Mouse (Mus musculus) telencephalon, adult 2 months (tissue): ENCODE data around the gene Cdkn2d.
"Not testable (repeated sequence)": the region's sequence is repeated elsewhere in the genome, so short reads cannot be mapped to it uniquely, and the experiment has no call there.

Source experiments
- DNase-seq: peaks from one replicate; pipeline ENCODE4 v3.0.0-alpha.2; 2011; ENCODE audit warnings: low read depth, low spot score

Gene Cdkn2d

GRCm38 (mm10) chr9:21275727-21276126 is 15.5 kb downstream of the Cdkn2d start:
- no peak for DNase-seq

- DNase-seq: no peak
Observed at GRCm38 (mm10) chr9:21275013-21275710, 16.0 kb downstream of the Cdkn2d start.

DNA sequence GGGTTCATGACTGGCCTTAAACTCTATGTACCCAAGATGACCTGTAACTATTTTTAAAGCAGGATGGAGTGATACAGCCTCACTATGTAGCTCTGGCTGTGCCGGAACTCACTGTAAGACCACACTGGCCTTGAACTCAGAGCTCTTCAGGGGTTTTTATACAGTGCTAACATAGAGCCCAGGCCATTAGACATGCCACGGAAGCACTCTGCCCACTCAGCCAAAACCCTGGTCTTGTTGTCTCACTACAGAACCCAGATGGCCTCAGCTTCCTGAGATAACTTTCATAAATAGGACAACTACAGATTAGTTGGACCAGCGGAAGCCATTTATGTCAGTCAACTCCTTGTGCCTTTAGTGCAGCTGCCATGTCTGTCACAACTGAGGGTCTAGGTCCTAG is 16.9 kb downstream of the Cdkn2d start:
- DNase-seq: no peak

GRCm38 (mm10) chr9:21273520-21274228 is 17.5 kb downstream of the Cdkn2d start:
- DNase-seq: no peak

DNA sequence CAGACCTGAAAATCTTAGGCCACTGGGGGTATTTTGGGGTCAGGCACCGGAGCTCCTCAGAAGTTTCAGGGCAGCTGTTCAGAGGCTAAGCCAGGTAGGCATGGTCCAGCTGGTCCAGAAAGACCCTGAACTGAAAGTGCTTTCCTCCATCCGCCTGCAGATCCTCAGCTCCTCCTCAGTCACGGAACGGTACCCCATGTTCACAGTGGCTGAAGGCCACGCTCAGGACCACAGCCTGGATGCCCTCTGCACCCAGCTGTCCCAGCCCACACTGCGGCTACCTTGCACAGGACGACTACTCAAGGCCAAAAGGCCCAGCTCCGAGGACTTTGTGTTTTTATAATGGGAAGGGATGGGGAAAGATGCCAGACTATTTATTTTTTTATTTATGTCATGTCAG is 18.1 kb downstream of the Cdkn2d start:
- no peak for DNase-seq

DNA sequence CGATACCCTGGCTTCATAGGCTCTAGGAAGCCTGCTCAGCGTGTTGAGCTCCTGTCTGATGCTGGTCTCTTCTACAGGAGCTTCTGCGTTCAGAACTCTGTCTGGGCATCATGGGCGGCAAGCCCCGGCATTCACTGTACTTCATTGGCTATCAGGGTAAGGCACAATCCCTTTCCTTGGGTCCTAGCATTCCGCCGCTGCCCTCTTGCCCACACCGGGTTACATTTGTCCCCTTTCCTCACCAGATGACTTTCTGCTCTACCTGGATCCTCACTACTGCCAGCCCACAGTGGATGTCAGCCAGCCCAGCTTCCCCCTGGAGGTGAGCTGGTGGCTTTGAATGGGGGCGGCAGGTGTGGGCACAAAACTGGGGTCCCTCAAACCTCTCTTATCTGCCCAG is 18.8 kb downstream of the Cdkn2d start:
- DNase-seq: no peak

GRCm38 (mm10) chr9:21269590-21269989 is 21.6 kb downstream of the Cdkn2d start:
- DNase-seq: not testable (repeated sequence)

DNA sequence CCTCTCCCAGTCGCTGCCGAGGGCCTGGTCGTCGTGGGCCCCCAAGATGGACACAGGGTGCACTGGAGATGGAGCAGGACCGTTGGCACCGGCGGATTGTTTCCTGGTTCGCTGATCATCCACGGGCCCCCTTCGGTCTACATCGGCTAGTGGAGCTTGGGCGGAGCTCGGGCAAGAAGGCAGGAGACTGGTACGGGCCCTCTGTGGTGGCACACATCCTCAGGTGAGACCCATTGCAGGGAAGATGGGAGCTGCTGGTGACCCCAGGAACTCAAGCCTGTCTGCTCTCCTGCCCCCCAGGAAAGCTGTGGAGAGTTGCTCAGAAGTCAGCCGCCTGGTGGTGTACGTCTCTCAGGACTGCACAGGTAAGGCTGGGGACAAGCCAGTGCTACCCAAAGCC is 22.9 kb downstream of the Cdkn2d start:
- no peak for DNase-seq

DNA sequence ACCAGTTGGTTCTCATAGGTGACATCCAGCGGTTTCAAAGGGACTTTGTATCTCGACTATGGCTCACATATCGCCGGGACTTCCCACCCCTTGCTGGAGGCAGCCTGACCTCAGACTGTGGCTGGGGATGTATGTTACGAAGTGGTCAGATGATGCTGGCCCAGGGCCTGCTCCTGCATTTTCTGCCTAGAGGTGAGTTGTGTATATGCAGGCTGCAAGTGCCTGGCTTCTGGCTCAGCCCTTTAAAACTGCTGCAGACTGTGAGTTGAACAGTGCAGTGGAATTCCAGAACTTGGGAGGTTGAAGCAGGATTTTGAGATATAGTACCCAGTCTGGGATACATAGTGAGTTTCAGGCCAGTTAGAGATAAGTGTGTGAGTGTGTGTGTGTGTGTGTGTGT is 24.3 kb downstream of the Cdkn2d start:
- DNase-seq: no peak

DNA sequence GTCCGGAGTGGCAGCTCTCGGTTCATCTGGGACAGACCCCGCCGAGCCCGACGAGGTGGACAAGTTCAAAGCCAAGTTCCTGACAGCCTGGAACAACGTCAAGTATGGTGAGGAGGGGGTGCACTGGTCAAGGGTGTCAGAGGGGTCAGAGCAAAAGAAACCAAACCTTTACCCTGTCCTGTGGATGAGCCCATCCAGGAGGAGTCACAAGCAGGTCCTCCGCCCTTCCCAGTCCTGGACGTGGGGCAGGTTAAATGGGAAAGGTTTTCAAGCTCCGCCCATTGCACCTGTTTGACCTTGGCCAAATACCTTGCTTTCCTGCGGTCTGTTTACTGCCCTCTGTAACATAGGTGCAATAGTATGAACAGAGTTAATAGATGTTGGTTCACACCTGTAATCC is 25.6 kb downstream of the Cdkn2d start:
- DNase-seq: no peak

GRCm38 (mm10) chr9:21265000-21265561 is 26.1 kb downstream of the Cdkn2d start, which contains the start of gene Atg4d:
TSS of gene Atg4d (plus strand) at chr9:21265293.
- DNase-seq: peak; percentile 97

GRCm38 (mm10) chr9:21264272-21264999 is 26.8 kb downstream of the Cdkn2d start:
- no peak for DNase-seq

DNA sequence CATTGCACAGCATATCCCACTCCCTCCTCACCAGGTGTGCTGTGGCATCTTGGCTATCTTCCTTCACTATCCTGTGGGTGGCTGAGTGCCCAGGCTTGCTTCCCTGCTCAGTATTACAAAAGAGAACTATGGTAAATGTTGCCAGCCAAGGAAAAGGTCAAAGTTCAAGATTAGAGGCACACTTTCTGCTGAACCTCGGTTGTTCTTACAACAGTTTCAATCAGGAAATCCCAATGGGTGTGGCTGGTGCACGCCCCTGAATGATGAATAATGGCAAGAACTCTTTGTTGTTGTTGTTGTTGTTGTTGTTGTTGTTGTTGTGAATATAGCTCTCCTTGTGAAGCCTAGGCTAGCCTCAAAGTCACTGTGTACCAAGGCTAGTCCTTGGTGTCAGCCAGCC is 29.4 kb downstream of the Cdkn2d start:
- no peak for DNase-seq

DNA sequence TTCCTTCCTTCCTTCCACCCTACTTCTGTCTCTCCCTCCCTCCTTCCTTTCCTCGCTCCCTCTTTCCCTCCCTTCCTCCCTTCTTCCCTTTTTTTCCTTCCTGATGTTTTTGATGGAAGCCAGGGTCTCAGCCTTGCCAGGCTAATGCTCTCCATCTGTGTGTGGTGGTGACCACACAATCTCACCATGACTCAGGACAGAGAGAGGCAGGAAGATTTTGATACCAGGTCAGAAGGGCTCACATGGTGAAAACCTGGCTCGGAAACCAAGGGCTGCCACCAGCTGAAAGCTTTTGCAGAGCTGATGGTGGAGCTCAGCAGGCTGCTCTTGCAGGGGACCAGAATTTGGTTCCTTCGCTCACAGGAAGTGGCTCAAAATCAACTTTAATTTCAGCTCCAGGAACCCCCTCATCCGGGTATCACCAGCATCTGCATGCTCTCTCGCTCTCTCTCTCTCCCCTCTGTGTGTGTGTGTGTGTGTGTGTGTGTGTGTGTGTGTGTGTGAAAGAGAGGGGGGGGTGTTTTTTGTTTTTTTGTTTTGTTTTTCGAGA is 30.6 kb downstream of the Cdkn2d start:
- no peak for DNase-seq

DNA sequence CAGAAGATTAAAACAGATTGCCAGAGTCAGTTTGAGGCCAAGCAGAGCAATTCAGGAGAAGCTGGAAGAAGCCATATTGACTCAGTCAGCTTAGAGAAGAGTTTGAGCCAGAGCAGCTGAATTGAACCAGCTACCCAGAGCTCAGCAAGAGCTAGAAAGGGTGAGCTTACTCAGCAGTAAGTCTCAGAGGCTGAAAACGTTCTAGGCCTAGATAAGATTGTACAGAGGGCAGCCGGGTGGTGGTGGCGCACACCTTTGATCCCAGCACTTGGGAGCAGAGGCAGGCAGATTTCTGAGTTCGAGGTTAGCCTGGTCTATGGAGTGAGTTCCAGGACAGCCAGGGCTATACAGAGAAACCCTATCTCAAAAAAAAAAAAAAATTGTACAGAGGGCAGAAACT is 34.9 kb downstream of the Cdkn2d start:
- DNase-seq: not testable (repeated sequence)

- DNase-seq: no peak
Observed at GRCm38 (mm10) chr9:21254690-21255089, 36.5 kb downstream of the Cdkn2d start.

DNA sequence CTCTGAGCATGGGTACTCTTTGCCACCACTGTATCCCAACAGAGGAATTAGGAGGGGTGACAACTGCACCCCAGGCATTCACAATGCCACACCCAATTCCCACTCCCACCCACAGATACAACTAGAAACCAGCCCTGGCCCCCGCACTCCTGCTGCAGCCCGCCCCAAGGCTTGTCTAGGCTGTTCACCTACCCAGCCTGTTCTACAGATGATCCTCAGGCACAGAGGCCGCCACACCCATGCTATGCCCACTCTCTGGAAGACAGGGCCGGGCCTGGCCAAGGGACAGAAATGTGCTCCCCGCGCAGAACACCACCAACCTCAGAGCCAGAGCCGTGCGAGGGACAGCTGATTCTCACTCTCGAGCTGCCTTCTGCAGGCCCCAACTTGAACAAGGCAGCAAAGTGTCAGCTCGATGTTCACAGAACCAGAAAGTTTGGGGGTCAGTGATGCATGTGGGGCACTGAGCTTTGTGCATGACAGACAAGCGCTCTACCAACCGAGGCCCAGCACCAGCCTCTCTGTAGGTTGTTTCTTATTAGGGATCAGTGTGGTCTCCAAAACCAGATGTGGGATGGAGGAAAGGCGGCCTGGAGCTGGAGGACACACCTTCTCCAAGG is 40.0 kb downstream of the Cdkn2d start:
- DNase-seq: no peak

- no peak for DNase-seq
Observed at GRCm38 (mm10) chr9:21250509-21250908, 40.7 kb downstream of the Cdkn2d start.

- no peak for DNase-seq
Observed at GRCm38 (mm10) chr9:21249629-21250508, 41.3 kb downstream of the Cdkn2d start.

DNA sequence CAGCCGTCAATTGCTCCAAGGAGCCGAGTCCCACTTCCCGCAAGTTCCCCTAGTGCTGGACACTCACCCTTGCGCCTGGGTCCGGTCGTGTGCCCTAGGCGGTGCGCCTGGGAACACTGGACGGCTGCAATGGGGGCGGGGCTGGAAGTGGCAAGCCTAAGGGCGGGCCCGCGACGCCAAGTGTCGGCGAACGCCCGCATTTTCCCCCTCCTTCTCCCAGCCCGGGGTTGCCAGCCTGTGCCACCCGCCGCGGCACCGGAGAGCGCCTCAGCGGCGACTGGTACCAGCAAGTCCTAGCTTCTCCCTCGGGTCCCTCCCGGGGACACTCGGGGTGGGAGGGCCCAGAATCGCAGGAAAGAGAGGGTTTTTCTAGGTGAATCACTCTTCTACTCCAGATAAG is 42.9 kb downstream of the Cdkn2d start, which contains the start of gene S1pr5:
TSS of gene S1pr5 (minus strand) at position 118 of the 400 bp plus-strand sequence.
- DNase-seq: no peak
